Mouse (Mus musculus) embryonic facial prominence, embryonic 15.5 days (tissue): Measurements from ENCODE around the gene Rhob. TPM values are rescaled to one million over a fixed set of nuclear protein-coding genes. Genes with fewer than 3 reads are reported as not detected.
A peak's percentile ranks its signal among the peaks of the same experiment; 100 is the strongest.

Source experiments
- ATAC-seq: fragments of 200-750 bp; cut with Nextera tagmentation; 2 replicates; pipeline ENCODE4 v1.8.0; 2017; ENCODE audit warnings: low read depth, moderate TSS enrichment; ENCODE audit not compliant: insufficient number of reproducible peaks, low FRiP score, low TSS enrichment
- H3K27ac ChIP-seq: fragments of 300-500 bp; sonication (generic); replicated peaks from 2 replicates; pipeline ENCODE4 v1.5.1; 2015; ENCODE audit warnings: mild to moderate bottlenecking, inconsistent platforms
- H3K27me3 ChIP-seq: fragments of 300-500 bp; sonication (generic); 2 replicates; pipeline ENCODE4 v1.6.1; 2015; ENCODE audit warnings: inconsistent platforms
- H3K36me3 ChIP-seq: fragments of 300-500 bp; sonication (generic); 2 replicates; pipeline ENCODE4 v1.6.1; 2015; ENCODE audit warnings: mild to moderate bottlenecking, inconsistent platforms
- H3K4me1 ChIP-seq: fragments of 300-500 bp; sonication (generic); 2 replicates; pipeline ENCODE4 v1.6.1; 2015; ENCODE audit warnings: inconsistent platforms
- H3K4me2 ChIP-seq: fragments of 300-500 bp; sonication (generic); replicated peaks from 2 replicates; pipeline ENCODE4 v1.6.1; 2015; ENCODE audit warnings: mild to moderate bottlenecking, inconsistent platforms
- H3K4me3 ChIP-seq: fragments of 300-500 bp; sonication (generic); replicated peaks from 2 replicates; pipeline ENCODE4 v1.5.1; 2015; ENCODE audit warnings: mild to moderate bottlenecking, inconsistent platforms
- H3K9ac ChIP-seq: fragments of 300-500 bp; sonication (generic); 2 replicates; pipeline ENCODE4 v1.6.1; 2015; ENCODE audit warnings: inconsistent platforms
- H3K9me3 ChIP-seq: fragments of 300-500 bp; sonication (generic); replicated peaks from 2 replicates; pipeline ENCODE4 v1.6.1; 2016; ENCODE audit warnings: inconsistent platforms
- WGBS: fragments of 180-500 bp; shearing (Covaris S2); methylation state at CpG from one replicate; pipeline ENCODE4 v1.1.7; 2015; 5-methylcytosine and 5-hydroxymethylcytosine counted together
- polyA plus RNA-seq: library from polyadenylated mRNA; unstranded; fragments of >200 nt; fragmentation: Nextera tagmentation; extraction: Ambion mirVana; gene quantifications from 2 replicates; pipeline ENCODE4 v1.2.1, GENCODE M21; 2015

The Rhob gene
- polyA plus RNA-seq, 1 experiment from 2014 or later: 59.5 TPM

- Histone ChIP-seq H3K27ac (no peak overlapping the region), H3K27me3 (no peaks in the 10 kb centered on the region), H3K4me3 (no peak overlapping the region), H3K36me3 (no peaks in the 10 kb centered on the region), H3K4me2 (no peak overlapping the region), H3K9me3 (no peaks in the 10 kb centered on the region), H3K4me1 (no peaks in the 10 kb centered on the region), H3K9ac (no peak overlapping the region)
- no peak for ATAC-seq
- WGBS: 76% methylated on average over 1 of the region's 1 CpGs
Measured at GRCm38 (mm10) chr12:8527175-8527574, 27.4 kb upstream of the Rhob start.

GRCm38 (mm10) chr12:8524062-8524461 is 24.3 kb upstream of the Rhob start:
- 39% methylated on average over 5 of the region's 5 CpGs for WGBS

GRCm38 (mm10) chr12:8522711-8523110 is 22.9 kb upstream of the Rhob start:
- WGBS: 58% methylated on average over 2 of the region's 2 CpGs
- H3K27ac ChIP-seq: no peak overlapping the region
- no peak overlapping the region for H3K9ac ChIP-seq
- H3K4me1 ChIP-seq: peaks cover 7% of the 10 kb centered on the region; the same call in 1 of the 2 replicates
- H3K4me3 ChIP-seq: no peak overlapping the region
- H3K4me2 ChIP-seq: no peak overlapping the region
- no peaks in the 10 kb centered on the region for H3K9me3 ChIP-seq
- H3K27me3 ChIP-seq: no peaks in the 10 kb centered on the region
- H3K36me3 ChIP-seq: no peaks in the 10 kb centered on the region
- no peak for ATAC-seq

More at GRCm38 (mm10) chr12:8524062-8524461, 24.3 kb upstream of the Rhob start:
- no peaks in the 10 kb centered on the region for H3K36me3 ChIP-seq
- no peak overlapping the region for H3K4me2 ChIP-seq
- peaks cover 7% of the 10 kb centered on the region; the same call in 1 of the 2 replicates for H3K4me1 ChIP-seq
- no peak for ATAC-seq
- no peak overlapping the region for H3K27ac ChIP-seq
- no peaks in the 10 kb centered on the region for H3K9me3 ChIP-seq
- H3K27me3 ChIP-seq: no peaks in the 10 kb centered on the region
- no peak overlapping the region for H3K4me3 ChIP-seq
- no peak overlapping the region for H3K9ac ChIP-seq

- H3K4me2 ChIP-seq: no peak overlapping the region
Measured at GRCm38 (mm10) chr12:8521375-8522047, 21.7 kb upstream of the Rhob start.

GRCm38 (mm10) chr12:8519431-8520160 is 19.8 kb upstream of the Rhob start:
- H3K4me2 ChIP-seq: no peak overlapping the region
- WGBS: 57% methylated on average over 12 of the region's 12 CpGs
- no peak overlapping the region for H3K4me3 ChIP-seq
- no peaks in the 10 kb centered on the region for H3K36me3 ChIP-seq
- no peaks in the 10 kb centered on the region for H3K9me3 ChIP-seq
- H3K4me1 ChIP-seq: peaks cover 7% of the 10 kb centered on the region; the same call in 1 of the 2 replicates
- H3K9ac ChIP-seq: no peak overlapping the region
- ATAC-seq: no peak
- no peak overlapping the region for H3K27ac ChIP-seq
- no peaks in the 10 kb centered on the region for H3K27me3 ChIP-seq

More at GRCm38 (mm10) chr12:8521375-8522047, 21.7 kb upstream of the Rhob start:
- Histone ChIP-seq H3K9ac (no peak overlapping the region), H3K27ac (0 out of 2 replicates have a peak overlapping the region, but pooled peaks have one; percentile 17), H3K4me3 (no peak overlapping the region), H3K36me3 (no peaks in the 10 kb centered on the region), H3K27me3 (no peaks in the 10 kb centered on the region), H3K4me1 (peaks cover 7% of the 10 kb centered on the region; the same call in 1 of the 2 replicates), H3K9me3 (no peaks in the 10 kb centered on the region)
- ATAC-seq: peak; percentile 40; the same call in 1 of the 2 replicates
- WGBS: 38% methylated on average over 12 of the region's 12 CpGs

- H3K27ac ChIP-seq: no peak overlapping the region
- no peak overlapping the region for H3K4me3 ChIP-seq
- 60% methylated on average over 18 of the region's 18 CpGs for WGBS
- H3K9ac ChIP-seq: no peak overlapping the region
- H3K4me2 ChIP-seq: no peak overlapping the region
- peak; percentile 57; the same call in 1 of the 2 replicates for ATAC-seq
- no peaks in the 10 kb centered on the region for H3K36me3 ChIP-seq
- no peaks in the 10 kb centered on the region for H3K27me3 ChIP-seq
- H3K4me1 ChIP-seq: 0 out of 2 replicates have a peak, but pooled peaks cover 5% of the 10 kb centered on the region
- no peaks in the 10 kb centered on the region for H3K9me3 ChIP-seq
Measured at GRCm38 (mm10) chr12:8511037-8511882, 11.5 kb upstream of the Rhob start.

GRCm38 (mm10) chr12:8510317-8510988 is 10.6 kb upstream of the Rhob start:
- H3K4me2 ChIP-seq: no peak overlapping the region
- no peaks in the 10 kb centered on the region for H3K27me3 ChIP-seq
- 47% methylated on average over 6 of the region's 6 CpGs for WGBS
- no peak for ATAC-seq
- 0 out of 2 replicates have a peak, but pooled peaks cover 5% of the 10 kb centered on the region for H3K4me1 ChIP-seq
- H3K9ac ChIP-seq: no peak overlapping the region
- H3K4me3 ChIP-seq: no peak overlapping the region
- no peak overlapping the region for H3K27ac ChIP-seq
- H3K36me3 ChIP-seq: no peaks in the 10 kb centered on the region
- no peaks in the 10 kb centered on the region for H3K9me3 ChIP-seq

GRCm38 (mm10) chr12:8509693-8510092 is 9.9 kb upstream of the Rhob start:
- H3K4me2 ChIP-seq: no peak overlapping the region
- H3K36me3 ChIP-seq: no peaks in the 10 kb centered on the region
- H3K27me3 ChIP-seq: no peaks in the 10 kb centered on the region
- no peak overlapping the region for H3K9ac ChIP-seq
- H3K4me3 ChIP-seq: no peak overlapping the region
- 57% methylated on average over 5 of the region's 5 CpGs for WGBS
- 0 out of 2 replicates have a peak, but pooled peaks cover 5% of the 10 kb centered on the region for H3K4me1 ChIP-seq
- no peak for ATAC-seq
- no peaks in the 10 kb centered on the region for H3K9me3 ChIP-seq
- H3K27ac ChIP-seq: no peak overlapping the region

GRCm38 (mm10) chr12:8506954-8507707 is 7.3 kb upstream of the Rhob start:
- Histone ChIP-seq H3K36me3 (no peaks in the 10 kb centered on the region), H3K9ac (no peak overlapping the region), H3K4me3 (no peak overlapping the region), H3K27ac (no peak overlapping the region), H3K9me3 (no peaks in the 10 kb centered on the region), H3K4me1 (0 out of 2 replicates have a peak, but pooled peaks cover 5% of the 10 kb centered on the region), H3K4me2 (no peak overlapping the region), H3K27me3 (no peaks in the 10 kb centered on the region)
- ATAC-seq: no peak
- 65% methylated on average over 9 of the region's 9 CpGs for WGBS

- no peak overlapping the region for H3K9ac ChIP-seq
- 78% methylated on average over 6 of the region's 6 CpGs for WGBS
Measured at GRCm38 (mm10) chr12:8504131-8504530, 4.3 kb upstream of the Rhob start.

More at GRCm38 (mm10) chr12:8504131-8504530, 4.3 kb upstream of the Rhob start:
- H3K4me3 ChIP-seq: no peak overlapping the region
- H3K9me3 ChIP-seq: no peaks in the 10 kb centered on the region
- H3K36me3 ChIP-seq: no peaks in the 10 kb centered on the region
- no peaks in the 10 kb centered on the region for H3K27me3 ChIP-seq
- H3K4me2 ChIP-seq: no peak overlapping the region
- H3K4me1 ChIP-seq: peaks cover 11% of the 10 kb centered on the region
- no peak overlapping the region for H3K27ac ChIP-seq
- no peak for ATAC-seq
